Mouse (Mus musculus) kidney, embryonic 14.5 days (tissue): Measurements from ENCODE around the gene Kank3. TPM values are rescaled to one million over a fixed set of nuclear protein-coding genes. Genes with fewer than 3 reads are reported as not detected.
A peak's percentile ranks its signal among the peaks of the same experiment; 100 is the strongest.
"Not testable (repeated sequence)": the region's sequence is repeated elsewhere in the genome, so short reads cannot be mapped to it uniquely, and the experiment has no call there.

Experiments used
- ATAC-seq: fragments of 200-750 bp; cut with Nextera tagmentation; 2 replicates; pipeline ENCODE4 v1.8.0; 2017; ENCODE audit warnings: moderate number of reproducible peaks, mild to moderate bottlenecking, moderate TSS enrichment, moderate library complexity; ENCODE audit not compliant: low FRiP score, low TSS enrichment
- H3K27ac ChIP-seq: fragments of 300-500 bp; sonication (generic); 2 replicates; pipeline ENCODE4 v1.5.1; 2014; ENCODE audit warnings: low read depth, mild to moderate bottlenecking, low read length, moderate library complexity, mixed read lengths
- H3K27me3 ChIP-seq: fragments of 300-500 bp; sonication (generic); 2 replicates; pipeline ENCODE4 v1.6.1; 2014; ENCODE audit warnings: mild to moderate bottlenecking, low read length; ENCODE audit not compliant: control insufficient read depth, insufficient read depth
- H3K36me3 ChIP-seq: fragments of 300-500 bp; sonication (generic); 2 replicates; pipeline ENCODE4 v1.6.1; 2014; ENCODE audit warnings: low read length, mixed read lengths; ENCODE audit not compliant: control insufficient read depth, insufficient read depth
- H3K4me1 ChIP-seq: fragments of 300-500 bp; sonication (generic); 2 replicates; pipeline ENCODE4 v1.6.1; 2014; ENCODE audit warnings: low read length, mixed read lengths; ENCODE audit not compliant: control insufficient read depth, insufficient read depth
- H3K4me2 ChIP-seq: fragments of 300-500 bp; sonication (generic); replicated peaks from 2 replicates; pipeline ENCODE4 v1.6.1; 2014; ENCODE audit warnings: low read depth, mild to moderate bottlenecking, low read length
- H3K4me3 ChIP-seq: fragments of 300-500 bp; sonication (generic); 2 replicates; pipeline ENCODE4 v1.5.1; 2014; ENCODE audit warnings: mild to moderate bottlenecking, low read length
- H3K9ac ChIP-seq: fragments of 300-500 bp; sonication (generic); 2 replicates; pipeline ENCODE4 v1.6.1; 2014; ENCODE audit warnings: low read depth, mild to moderate bottlenecking, low read length, moderate library complexity
- H3K9me3 ChIP-seq: fragments of 300-500 bp; sonication (generic); 2 replicates; pipeline ENCODE4 v1.6.1; 2016; ENCODE audit warnings: low read length; ENCODE audit not compliant: control insufficient read depth
- WGBS: fragments of 180-500 bp; shearing (Covaris S2); extraction: QIAGEN DNeasy Blood & Tissue Kit; methylation state at CpG from one replicate; pipeline ENCODE4 v1.1.7; 2014; 5-methylcytosine and 5-hydroxymethylcytosine counted together
- polyA plus RNA-seq: library from polyadenylated mRNA; unstranded; fragments of >200 nt; fragmentation: Nextera tagmentation; extraction: Ambion mirVana; gene quantifications from 2 replicates; pipeline ENCODE4 v1.2.1, GENCODE M21; 2014

The Kank3 gene
- polyA plus RNA-seq, 1 experiment from 2014 or later: 52.1 TPM

DNA sequence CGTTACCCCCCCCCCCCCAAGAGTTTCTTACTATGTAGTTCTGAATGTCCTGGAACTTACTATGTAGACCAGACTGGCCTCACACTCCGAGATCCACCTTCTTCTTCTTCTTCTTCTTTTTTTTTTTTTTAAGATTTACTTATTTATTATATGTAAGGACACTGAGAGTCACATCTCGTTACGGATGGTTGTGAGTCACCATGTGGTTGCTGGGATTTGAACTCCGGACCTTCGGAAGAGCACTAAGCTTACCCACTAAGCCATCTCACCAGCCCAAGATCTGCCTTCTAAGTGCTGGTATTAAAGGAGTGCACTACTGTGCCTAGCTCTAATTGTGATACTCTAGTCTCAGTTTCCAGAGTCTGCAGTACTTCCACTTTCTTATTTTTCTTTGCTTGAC lies 5.1 kb downstream of the Kank3 start:
- 87% methylated on average over 6 of the region's 6 CpGs for WGBS

DNA sequence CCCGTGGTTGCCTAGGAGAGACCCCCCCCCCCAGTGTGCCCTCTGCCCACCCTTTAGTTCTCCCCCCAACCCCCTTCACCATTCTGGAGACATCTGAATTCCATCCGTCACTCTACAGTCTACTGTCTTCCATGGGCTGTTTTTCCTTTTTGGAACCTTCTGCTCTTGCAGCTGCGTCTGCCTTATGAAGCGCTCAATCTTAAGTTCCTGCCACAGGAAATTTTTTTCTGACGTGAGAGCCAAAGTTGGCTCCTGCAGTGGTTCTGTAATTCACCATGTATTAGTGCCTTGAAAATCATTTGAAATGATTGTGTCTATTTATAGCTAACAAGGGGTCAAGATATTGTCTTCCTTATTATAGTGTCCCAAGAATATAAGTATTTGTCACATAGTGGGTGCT lies 6.3 kb downstream of the Kank3 start:
- H3K4me1 ChIP-seq: peaks cover 30% of the 10 kb centered on the region
- peak overlapping the region; percentile 58 for H3K4me3 ChIP-seq
- no peak overlapping the region; the same call in 1 of the 2 replicates for H3K9ac ChIP-seq
- 58% methylated on average over 5 of the region's 5 CpGs for WGBS
- H3K9me3 ChIP-seq: no peaks in the 10 kb centered on the region
- no peaks in the 10 kb centered on the region for H3K27me3 ChIP-seq
- peak overlapping the region; percentile 89 for H3K27ac ChIP-seq
- peak overlapping the region; percentile 80 for H3K4me2 ChIP-seq
- no peak for ATAC-seq
- H3K36me3 ChIP-seq: peaks cover 30% of the 10 kb centered on the region

More for the DNA sequence above, 5.1 kb downstream of the Kank3 start:
- Histone ChIP-seq H3K27me3 (no peaks in the 10 kb centered on the region), H3K4me1 (peaks cover 26% of the 10 kb centered on the region), H3K4me2 (no peak overlapping the region), H3K9ac (no peak overlapping the region), H3K9me3 (no peaks in the 10 kb centered on the region), H3K36me3 (peaks cover 18% of the 10 kb centered on the region), H3K4me3 (no peak overlapping the region), H3K27ac (no peak overlapping the region)
- no peak for ATAC-seq

DNA sequence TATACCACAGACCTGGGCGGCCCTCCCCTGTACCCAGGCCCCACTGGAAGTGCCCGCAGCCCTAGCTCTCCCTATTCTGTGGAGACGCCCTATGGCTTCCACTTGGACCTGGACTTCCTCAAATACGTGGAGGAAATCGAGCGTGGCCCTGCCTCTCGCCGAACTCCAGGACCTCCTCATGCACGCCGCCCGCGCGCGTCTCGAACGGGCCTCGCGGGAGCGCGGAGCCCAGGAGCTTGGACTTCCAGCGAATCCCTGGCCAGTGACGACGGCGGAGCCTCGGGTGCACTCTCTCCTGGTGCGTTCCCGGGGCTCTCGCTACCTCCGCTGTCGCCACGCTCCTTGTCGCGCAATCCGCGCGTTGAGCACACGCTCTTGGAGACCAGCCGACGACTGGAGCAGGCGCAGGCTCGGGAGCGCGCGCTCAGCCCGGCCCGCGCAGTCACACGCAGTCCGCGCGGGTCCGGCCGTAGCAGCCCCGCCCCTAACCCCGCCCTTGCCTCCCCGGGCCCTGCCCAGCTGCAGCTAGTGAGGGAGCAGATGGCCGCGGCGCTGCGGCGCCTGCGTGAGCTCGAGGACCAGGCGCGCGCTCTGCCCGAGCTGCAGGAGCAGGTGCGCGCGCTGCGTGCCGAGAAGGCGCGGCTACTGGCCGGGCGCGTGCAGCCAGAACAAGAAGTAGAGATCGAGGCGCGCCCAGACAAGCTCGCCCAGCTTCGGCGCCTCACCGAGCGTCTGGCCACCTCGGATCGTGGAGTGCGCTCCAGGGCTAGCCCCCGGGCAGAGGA lies 7.1 kb downstream of the Kank3 start:
- WGBS: under 1% methylated on average over 74 of the region's 89 CpGs
- Histone ChIP-seq H3K9ac (peak overlapping the region; percentile 82), H3K4me1 (peaks cover 33% of the 10 kb centered on the region), H3K4me3 (peak overlapping the region; percentile 58), H3K27me3 (no peaks in the 10 kb centered on the region), H3K9me3 (no peaks in the 10 kb centered on the region), H3K36me3 (peaks cover 38% of the 10 kb centered on the region), H3K4me2 (peak overlapping the region; percentile 80), H3K27ac (peak overlapping the region; percentile 89)
- ATAC-seq: peak; percentile 97

DNA sequence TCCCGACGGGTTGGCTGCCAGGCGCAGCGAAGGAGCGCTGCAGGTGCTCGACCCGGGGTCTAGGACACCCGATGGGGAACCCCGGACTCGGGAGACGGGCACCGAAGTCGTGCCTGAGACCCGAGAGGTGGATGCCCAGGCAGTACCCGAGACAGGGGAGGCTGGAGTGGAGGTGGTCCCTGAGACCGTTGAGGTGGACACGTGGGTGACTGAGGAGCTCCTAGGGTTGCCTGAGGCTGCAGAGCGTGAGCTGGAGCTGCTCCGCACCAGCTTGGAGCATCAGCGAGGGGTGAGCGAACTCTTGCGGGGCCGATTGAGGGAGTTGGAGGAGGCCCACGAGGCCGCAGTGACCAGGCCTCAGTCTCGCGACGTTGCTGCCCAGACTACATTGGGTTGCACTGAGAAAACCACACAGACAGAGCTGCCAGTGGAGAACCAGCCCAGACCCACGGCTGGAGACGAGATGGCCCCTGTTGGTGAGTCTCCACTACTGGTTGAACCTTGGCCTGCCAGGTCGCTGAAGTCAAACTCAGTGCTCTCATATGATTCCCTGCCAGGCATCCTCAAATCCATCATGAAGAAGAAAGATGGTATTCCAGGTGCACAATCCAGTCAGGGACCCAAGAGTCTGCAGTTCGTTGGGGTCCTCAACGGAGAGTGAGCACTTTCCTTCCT lies 7.8 kb downstream of the Kank3 start:
- Histone ChIP-seq H3K36me3 (peaks cover 45% of the 10 kb centered on the region), H3K27ac (peak overlapping the region; percentile 89), H3K4me2 (peak overlapping the region; percentile 80), H3K4me1 (peaks cover 31% of the 10 kb centered on the region), H3K27me3 (no peaks in the 10 kb centered on the region), H3K9me3 (no peaks in the 10 kb centered on the region), H3K9ac (peak overlapping the region; percentile 82), H3K4me3 (peak overlapping the region; percentile 58)
- 11% methylated on average over 33 of the region's 33 CpGs for WGBS
- ATAC-seq: peak; percentile 47

- peaks cover 52% of the 10 kb centered on the region for H3K36me3 ChIP-seq
- ATAC-seq: no peak
- 0 out of 2 replicates have a peak overlapping the region, but pooled peaks have one; percentile 96 for H3K4me2 ChIP-seq
- H3K9me3 ChIP-seq: no peaks in the 10 kb centered on the region
- peaks cover 33% of the 10 kb centered on the region for H3K4me1 ChIP-seq
- H3K4me3 ChIP-seq: no peak overlapping the region; the same call in 1 of the 2 replicates
- 82% methylated on average over 1 of the region's 1 CpGs for WGBS
- no peak overlapping the region for H3K27ac ChIP-seq
- no peak overlapping the region for H3K9ac ChIP-seq
- H3K27me3 ChIP-seq: no peaks in the 10 kb centered on the region
These were observed 12.2 kb downstream of the Kank3 start for GRCm38 (mm10) chr17:33822436-33822959.

GRCm38 (mm10) chr17:33823171-33823570 lies 12.9 kb downstream of the Kank3 start:
- H3K27ac ChIP-seq, H3K9me3 ChIP-seq, ATAC-seq, H3K27me3 ChIP-seq: not testable (repeated sequence)
- 80% methylated on average over 8 of the region's 8 CpGs for WGBS
- peak overlapping the region; percentile 96 for H3K4me2 ChIP-seq
- peak overlapping the region; percentile 89 for H3K9ac ChIP-seq
- peaks cover 54% of the 10 kb centered on the region for H3K36me3 ChIP-seq
- peak overlapping the region; percentile 83 for H3K4me3 ChIP-seq
- H3K4me1 ChIP-seq: peaks cover 28% of the 10 kb centered on the region

DNA sequence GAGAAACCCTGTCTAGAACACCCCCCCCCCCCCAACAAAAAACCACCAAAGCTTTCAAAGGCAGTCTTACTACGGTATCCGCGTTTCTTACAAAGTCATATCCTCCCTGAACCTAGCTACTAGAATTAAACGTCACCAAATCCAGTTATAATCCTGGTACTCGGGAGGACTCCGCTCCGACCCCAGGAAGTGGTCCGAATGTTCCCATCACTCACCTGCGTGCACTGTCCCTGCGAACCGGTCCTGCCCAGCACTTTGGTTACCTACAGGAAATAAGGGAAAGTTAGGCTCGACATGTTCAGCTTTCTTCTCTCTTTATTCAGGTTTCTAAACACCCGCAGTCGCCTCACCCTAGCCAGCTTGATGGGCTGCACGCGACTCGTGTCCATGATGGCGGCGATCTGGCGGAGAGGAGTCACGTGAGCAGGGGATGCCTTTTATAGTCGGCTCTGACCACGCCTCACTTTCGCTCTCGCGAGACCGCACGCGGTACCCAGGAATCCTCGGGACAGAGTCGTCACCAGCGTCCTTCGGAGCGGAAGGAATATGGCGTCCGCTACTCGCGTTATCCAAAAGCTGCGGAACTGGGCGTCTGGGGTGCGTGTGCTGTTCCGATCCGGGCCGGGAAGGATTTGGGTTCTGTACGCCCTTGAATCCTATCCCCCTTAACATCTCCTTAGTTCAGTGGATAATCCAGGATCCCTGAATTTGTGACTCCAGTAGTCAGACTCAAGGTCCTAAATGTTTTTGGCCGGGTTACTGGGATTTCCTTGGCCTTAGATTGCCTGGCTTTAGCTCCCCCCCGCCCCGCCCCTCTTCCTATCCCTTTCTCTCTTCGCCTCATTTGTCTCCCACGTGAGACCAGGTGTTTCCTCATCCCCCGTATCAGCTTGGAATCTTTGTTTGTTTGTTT lies 14.0 kb downstream of the Kank3 start, which contains the start of the genes Rps28 and Ndufa7:
Rps28 (minus strand) TSS at position 479 of the 913 bp plus-strand sequence.
Ndufa7 (plus strand) TSS at position 489 of the 913 bp plus-strand sequence.
- WGBS: under 1% methylated on average over 51 of the region's 51 CpGs
- H3K9me3 ChIP-seq: no peaks in the 10 kb centered on the region
- H3K27ac ChIP-seq: peak within 1 kb of the TSS; percentile 80
- peak within 1 kb of the TSS; percentile 96 for H3K4me2 ChIP-seq
- H3K4me1 ChIP-seq: peaks cover 23% of the 10 kb centered on the region
- H3K9ac ChIP-seq: peak within 1 kb of the TSS; percentile 89
- peak; percentile 94 for ATAC-seq
- peak within 1 kb of the TSS; percentile 83 for H3K4me3 ChIP-seq
- H3K27me3 ChIP-seq: no peaks in the 10 kb centered on the region
- H3K36me3 ChIP-seq: peaks cover 59% of the 10 kb centered on the region

DNA sequence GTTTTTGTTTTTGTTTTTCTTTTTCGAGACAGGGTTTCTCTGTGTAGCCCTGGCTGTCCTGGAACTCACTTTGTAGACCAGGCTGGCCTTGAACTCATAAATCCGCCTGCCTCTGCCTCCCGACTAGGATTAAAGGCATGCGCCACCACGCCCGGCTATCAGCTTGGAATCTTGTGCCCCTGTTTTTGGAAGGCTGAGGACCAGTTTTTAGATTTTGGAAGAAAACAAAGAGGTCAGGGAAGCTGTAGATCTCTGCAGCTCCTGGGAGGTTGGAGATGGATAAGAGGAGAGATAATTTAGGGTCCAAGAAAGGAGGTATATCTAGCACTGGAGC lies 14.6 kb downstream of the Kank3 start:
- not testable (repeated sequence) for ATAC-seq, H3K27me3 ChIP-seq, H3K9me3 ChIP-seq
- 7% methylated on average over 6 of the region's 6 CpGs for WGBS
- Histone ChIP-seq H3K4me2 (peak overlapping the region; percentile 74), H3K36me3 (peaks cover 57% of the 10 kb centered on the region), H3K27ac (peak overlapping the region; percentile 80; the same call in 1 of the 2 replicates), H3K4me1 (peaks cover 23% of the 10 kb centered on the region), H3K4me3 (peak overlapping the region; percentile 83), H3K9ac (peak overlapping the region; percentile 89)
